Mouse (Mus musculus) gastrocnemius, adult 8-10 months (tissue): ENCODE results near the gene Fam131a. TPM values are rescaled to one million over a fixed set of nuclear protein-coding genes. Genes with fewer than 3 reads are reported as not detected.
"Not testable (repeated sequence)": the region's sequence is repeated elsewhere in the genome, so short reads cannot be mapped to it uniquely, and the experiment has no call there.

Experiments used
- DNase-seq, 2 experiments: peaks; one replicate each; pipeline ENCODE4 v3.0.0; 2022; ENCODE audit warnings: low spot score in 2 of 2
- total RNA-seq, 4 experiments: library from RNA; stranded (reverse); gene quantifications; 2 replicates each; pipeline ENCODE4 v1.2.4; 2022

The Fam131a gene
- total RNA-seq, result 10 to 100 TPM; 48.8 to 74.6 (median 59.1) TPM

DNA sequence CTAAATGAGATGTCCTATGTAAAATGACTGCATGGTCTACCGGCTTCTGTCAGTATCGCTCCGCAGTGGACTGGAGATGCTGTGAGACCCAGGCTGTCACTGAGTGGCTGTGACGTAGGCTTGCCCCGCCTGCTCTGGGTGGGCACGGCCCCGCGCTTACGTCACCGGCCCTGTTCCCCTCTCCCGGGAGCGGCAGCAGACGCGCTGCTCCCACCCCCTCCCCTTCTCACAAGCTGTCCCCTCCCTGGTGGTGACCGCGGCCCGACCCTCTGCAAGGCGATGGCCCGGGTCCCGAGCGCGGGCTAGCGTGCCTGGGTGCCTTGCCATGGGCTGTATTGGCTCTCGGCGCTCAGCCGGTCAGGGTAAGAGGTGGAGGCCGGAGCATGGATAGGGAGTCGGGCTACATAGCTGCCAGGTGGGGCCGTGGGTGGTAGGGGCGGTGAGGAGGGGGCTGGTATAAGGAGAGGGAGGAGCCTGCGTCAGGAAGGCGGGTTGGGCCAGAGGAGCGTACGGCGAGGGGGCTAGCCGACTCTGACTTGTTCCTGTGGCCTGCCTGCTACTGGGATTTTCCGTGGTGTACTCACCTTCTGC is at the start of gene Fam131a:
Gene Fam131a, plus strand, starts transcription at position 131 of the 591 bp plus-strand sequence.
- DNase-seq, result peak; percentile 76 to 79

DNA sequence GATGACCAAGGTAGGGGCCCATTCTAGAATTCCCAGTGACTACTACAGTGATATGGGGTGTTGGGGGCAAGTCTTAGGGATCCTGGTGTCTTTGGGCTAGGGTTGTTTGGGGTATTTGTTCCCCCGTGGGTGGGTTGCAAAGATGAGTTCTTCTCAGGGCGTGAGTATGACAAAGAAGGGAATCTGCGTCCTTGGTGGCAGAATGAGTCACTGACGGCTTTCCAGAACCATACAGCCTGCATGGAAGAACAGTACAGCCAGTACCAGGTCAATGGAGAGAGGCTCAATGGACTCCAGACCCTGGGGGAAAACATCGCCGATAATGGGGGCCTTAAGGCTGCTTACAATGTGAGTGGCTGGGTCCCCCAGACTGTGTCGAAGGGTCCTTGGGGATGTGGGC is 49.1 kb upstream of the Fam131a start:
- DNase-seq, result no peak

DNA sequence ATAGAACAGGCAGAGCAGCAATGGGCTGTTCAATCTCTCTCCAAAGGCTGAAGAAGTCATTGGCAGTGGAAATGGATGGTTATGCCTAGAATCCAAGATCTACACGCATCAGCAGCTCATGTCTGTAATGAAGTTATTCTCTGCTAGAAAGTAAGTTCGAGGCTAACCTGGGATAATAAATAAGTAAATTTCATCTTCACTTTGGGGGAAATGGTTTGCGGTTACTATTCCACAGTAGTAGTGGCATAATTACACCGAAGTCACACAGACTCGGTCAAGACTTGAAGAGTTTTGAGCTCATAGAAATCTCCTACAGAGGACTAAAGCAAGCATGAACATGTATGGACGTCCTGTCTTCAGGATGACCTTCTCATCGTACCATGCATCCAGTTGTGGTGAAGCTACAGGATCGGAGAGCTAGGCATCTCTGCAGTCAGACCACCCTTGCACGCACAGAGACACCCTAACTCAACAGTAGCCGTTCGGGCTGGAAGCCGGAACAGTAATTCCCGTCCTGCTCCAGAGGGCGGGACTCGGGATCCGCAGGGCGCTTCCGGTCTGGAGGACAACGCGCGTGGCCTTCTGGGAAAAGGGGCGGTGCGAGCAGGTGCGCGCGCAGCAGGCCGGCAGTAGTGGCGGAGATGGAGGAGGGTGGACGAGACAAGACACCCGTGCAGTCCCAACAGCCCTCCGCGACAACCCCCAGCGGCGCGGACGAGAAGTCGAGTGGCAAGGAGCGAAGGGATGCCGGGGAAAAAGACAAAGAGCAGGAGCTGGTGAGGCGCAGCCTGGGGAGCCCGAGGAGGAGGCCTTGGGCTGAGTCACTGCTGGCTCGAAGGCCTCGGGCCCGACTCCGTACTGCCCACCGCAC is 41.7 kb upstream of the Fam131a start, which contains the start of gene Psmd2:
Gene Psmd2, plus strand, starts transcription at position 577 of the 871 bp plus-strand sequence.
- DNase-seq, result peak; percentile 90 to 94

DNA sequence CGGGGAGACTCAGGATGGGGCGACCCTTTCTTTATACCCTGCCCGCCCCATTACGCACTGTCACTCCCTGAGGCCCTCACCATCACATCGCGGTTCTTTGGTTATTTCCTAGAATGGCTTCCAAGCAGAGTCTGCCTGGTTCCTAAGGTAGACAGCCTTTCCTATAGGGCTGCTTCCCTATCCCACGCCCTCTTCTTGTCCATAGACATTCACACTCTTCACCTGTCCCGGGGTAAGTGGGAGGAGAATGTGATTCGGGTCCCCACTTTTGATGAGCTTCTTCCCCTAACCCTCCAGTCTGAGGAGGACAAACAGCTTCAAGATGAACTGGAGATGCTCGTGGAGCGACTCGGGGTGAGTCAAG is 41.1 kb upstream of the Fam131a start:
- no peak for DNase-seq

DNA sequence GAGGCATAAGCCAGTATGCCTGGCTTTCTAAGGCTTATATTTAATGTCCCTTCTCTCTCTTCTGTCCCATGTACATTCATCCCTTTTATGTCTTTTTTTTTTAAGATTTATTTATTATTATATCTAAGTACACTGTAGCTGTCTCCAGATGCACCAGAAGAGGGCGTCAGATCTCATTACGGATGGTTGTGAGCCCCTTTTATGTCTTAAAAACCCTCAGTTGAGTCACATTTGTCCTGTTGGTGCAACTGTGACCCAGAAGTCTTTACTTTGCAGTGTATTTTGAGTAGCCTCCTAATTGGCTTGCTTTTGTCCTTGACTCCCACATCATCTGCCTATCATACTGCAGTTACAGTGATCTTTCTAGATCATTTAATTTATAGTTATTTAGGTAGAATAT is 39.7 kb upstream of the Fam131a start:
- DNase-seq, result no peak

DNA sequence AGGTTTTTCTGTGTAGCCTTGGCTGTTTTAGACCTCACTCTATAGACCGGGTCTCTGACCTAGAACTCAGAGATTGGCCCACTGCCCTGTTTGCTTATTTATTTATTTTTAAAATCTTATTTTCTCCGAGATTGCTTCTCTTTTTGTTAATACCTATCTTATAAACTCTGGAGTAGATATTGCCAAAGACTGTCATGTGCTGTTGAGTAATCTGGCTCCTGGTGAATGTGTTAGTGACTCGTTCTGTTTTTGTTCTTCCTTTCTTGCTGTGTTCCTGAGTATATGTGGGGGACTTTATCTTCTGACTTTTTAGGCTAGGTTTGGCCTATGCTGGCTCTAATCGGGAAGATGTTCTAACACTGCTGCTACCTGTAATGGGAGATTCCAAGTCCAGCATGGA is 35.4 kb upstream of the Fam131a start:
- no peak for DNase-seq

DNA sequence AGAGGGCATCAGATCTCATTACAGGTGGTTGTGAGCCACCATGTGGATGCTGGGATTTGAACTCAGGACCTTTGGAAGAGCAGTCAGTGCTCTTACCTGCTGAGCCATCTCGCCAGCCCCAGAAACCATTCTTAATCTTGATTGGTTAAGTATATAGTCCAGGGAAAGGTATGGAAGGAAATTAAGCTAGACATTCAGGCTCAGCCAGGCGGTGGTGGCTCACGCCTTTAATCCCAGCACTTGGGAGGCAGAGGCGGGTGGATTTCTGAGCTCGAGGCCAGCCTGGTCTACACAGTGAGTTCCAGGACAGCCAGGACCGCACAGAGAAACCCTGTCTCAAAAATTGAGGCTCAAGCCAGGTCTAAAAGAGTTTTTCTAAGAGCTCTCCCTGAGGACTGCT is 25.0 kb upstream of the Fam131a start, which contains the start of gene Eif4g1:
Gene Eif4g1, plus strand, starts transcription at position 301 of the 400 bp plus-strand sequence.
- DNase-seq, result not testable (repeated sequence)

DNA sequence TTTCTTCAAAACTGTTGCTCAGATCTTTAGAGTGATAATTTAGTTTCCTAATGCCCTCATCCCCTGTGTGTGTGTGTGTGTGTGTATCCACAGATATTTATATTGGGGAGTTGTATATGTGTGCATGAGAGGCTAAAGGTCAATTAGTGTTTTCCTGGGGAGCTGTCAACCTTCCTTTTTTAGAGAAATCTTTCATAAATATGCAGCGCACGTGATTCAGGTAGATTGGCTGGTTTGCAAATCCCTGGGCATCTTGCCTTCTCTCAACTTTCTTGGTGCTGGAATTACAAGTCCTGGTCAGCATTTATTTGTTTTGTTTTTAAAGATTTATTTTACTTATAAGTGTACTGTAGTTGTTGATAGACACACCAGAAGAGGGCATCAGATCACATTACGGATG is 22.8 kb upstream of the Fam131a start:
- DNase-seq, result no peak

DNA sequence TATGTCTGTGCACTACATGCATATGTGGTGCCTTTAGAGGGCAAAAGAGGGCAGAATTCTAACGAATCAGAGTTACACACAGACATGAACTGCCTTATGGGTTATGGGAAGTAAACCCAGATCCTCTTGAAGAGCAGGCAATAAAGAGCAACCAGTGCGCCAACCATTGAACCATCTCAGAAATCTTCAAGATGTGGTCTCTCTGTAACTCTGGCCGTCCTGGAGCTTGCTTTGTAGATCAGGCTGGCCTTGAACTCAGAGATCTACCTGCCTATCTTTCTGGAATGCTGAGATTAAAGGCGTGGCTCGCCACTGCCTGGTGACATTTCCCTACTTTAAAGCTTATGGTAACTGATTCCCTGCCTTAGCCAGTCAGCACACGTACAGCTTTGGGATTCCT is 21.2 kb upstream of the Fam131a start:
- no peak for DNase-seq

DNA sequence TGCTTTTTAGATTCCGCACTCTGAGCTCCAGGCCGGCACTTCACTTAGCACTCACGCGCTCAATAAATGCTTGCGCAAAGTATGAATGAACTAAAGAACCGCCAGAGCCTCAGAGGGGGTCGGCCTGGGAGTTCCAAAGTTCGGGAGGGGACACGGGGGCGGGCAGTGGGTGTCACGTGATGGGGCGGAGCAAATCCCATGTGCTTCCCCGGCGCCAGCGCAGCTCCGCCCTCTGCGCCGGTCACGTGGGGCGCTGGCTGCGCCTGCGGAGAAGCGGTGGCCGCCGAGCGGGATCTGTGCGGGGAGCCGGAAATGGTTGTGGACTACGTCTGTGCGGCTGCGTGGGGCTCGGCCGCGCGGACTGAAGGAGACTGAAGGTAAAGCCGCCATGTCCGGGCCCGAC is 20.5 kb upstream of the Fam131a start:
- peak; percentile 94 to 95 for DNase-seq

DNA sequence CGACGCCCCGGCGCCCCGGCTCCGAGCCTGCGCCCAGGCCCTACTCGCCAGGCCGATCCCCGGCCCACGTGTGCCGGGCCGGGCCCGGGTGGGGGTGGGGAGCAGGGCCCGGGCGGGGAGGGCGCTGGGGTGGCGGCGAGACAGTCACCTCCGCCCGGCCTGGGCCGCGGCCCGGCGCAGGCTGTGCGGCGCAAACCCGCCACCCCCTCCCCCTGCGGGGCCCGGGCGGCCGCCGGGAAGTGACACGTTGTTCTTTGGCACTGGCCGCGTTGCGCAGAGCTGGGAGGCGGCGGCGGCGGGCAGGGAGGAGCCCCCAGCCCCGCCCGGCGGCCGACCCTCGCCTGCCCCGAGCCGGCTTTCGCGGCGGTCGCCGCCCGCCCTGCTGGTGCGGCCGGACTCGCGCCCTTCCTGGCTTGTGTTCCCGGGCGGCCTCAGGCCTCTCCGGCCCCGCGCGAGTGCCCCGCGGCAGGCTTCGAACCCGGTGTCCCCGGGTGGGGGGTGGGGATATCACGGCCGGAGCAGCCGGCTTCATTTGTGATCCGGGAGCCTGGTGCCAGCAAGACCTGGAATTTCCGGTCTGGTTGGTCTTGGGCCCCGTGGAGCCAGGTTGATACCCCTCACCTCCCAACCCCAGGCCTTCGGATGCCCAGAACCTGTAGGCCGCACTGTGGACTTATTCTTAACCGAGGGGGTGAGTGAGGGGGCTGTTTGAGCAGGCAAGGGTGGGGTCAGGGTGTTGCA is 19.9 kb upstream of the Fam131a start:
- DNase-seq, result peak; percentile 50 to 63

DNA sequence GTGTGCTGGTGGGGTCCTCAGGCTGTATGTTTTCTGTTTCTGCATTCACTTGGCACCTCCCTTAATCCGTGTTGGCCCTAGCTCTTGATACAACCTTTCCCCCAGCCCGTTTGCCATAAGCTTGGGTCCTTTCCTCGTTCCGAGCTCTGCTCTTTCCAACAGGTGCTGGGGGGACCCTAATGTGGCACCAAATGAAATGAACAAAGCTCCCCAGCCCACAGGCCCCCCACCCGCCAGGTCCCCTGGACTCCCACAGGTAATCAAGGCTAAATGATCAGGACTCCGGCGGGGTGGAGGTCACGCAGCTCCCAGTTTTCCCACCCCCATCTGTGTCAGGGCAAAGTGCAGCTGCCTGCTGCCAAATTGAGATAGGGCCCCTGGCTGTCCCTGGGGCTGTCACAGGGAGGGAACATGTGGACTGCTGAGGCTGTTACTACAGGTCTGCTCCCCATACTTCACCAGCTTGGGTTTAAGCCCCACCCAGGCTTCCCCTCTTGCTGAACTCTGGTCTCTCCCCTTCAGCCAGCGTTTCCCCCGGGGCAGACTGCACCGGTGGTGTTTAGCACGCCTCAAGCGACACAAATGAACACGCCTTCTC is 19.2 kb upstream of the Fam131a start:
- no peak for DNase-seq

DNA sequence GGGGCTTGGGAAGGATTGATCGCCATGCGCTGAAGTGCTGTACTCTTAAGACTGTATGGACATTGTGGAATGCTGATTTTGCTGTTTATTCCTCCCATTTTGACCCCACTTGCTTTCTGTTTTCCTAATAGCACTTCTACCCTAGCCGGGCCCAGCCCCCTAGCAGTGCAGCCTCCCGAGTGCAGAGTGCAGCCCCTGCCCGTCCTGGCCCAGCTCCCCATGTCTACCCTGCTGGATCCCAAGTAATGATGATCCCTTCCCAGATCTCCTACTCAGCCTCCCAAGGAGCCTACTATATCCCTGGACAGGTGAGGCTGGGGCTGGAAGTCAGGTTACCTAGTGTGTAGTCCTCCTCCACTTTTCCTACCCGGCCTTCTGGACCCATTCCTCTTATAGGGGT is 17.8 kb upstream of the Fam131a start:
- DNase-seq, result no peak

DNA sequence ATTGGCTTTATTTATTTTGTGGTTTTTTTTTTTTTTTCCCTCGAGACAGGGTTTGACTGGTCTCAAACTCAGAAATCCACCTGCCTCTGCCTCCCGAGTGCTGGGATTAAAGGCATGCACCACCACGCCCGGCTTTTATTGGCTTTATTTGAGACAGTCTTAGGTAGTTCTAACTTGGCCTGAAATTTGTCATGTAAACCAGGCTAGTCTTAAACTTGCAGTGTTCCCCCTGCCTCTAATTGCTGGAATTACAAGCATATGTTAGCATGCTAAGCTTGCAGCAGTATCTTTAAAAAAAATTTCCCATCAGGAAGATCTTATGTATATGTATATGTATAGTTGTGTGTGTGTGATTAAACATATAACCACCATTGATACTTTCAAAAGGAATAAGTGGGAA is 16.3 kb upstream of the Fam131a start:
- DNase-seq, result no peak

DNA sequence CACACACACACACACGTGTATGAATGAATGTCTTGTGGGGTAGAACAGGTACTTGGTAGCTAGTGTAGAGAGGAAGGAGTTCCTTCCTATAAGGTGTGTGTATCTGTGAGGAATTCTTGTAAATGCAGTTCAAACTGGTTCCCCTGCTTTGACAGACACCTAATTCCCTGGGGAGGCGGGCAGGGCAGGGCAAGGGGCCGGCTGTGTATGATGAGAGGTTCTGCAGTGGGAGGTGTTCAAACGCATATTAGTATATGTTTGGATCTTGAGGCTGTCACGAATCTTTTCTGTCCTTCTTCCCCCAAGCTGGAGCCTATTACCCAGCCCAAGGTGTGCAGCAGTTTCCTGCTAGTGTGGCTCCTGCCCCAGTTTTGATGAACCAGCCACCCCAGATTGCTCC is 15.7 kb upstream of the Fam131a start:
- DNase-seq, result no peak

DNA sequence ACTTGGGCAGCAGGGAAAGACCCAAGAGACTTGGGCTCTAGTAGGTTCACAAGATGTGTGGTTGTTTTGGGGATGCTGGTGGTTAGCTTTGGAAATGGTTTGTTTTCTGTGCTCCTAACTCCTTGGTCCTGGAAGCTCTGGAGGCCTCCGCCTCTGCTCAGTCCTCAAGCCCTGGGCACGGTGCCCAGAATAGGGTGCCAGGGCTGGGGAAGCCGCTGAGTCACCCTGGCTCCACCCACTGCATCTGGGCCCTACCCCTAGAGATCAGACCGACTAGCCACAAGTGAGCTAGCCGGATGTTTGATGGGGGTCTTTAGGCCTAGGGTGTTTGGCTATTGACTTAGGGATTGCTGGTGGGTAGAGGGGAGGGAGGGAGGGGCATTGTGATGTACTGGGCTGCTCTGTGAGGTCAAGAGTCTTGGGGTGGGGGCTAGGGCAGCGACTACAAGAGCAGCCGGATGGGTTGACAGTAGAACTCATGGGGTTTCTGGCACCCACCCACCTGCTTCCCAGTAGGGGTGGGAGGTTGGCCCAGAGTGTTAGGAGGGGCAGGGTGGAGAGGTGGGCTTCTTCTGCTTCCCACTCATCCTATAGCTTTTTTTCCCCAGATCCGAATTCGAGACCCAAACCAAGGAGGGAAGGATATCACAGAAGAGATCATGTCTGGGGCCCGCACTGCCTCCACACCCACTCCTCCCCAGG is 14.9 kb upstream of the Fam131a start:
- DNase-seq, result peak; percentile 87 to 93

DNA sequence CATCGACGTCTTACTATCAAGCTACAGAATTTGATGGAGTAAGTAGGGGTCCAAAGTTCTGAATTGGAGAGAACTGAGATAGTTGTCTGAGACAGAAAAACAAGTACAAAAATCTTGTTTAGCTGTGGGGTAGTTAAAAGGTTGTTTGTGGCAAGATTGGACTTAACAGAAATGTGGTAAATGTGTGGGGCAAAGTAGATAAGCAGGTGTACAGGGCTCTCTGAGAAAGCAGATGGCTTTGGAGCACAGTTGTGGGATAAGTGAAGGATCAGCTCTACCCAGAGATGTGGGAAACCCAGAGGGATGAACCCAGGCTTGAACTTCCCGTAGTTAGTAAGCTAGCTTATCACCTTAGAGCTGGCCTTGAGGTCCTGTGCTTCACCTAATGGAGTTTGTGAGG is 2.3 kb upstream of the Fam131a start:
- DNase-seq, result no peak

DNA sequence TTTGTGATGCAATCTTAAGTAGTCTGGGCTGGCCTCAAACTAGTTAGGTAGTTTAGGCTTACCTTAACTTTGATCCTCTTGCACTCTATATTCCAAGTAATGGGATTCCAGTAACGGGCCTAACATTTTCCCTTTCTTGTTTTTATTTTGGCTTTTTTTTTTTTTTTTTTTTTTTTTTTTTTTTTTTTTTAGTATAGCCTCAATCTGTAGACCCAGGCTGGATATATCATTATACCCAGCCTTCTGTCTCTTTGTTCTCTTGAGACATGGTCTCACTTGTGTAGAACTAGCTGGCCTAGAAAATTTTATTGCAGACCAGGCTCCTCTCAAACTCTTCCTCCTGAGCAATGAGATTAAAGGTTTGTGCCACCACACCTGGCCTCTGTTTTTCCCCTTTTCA is 1.4 kb upstream of the Fam131a start:
- no peak for DNase-seq

DNA sequence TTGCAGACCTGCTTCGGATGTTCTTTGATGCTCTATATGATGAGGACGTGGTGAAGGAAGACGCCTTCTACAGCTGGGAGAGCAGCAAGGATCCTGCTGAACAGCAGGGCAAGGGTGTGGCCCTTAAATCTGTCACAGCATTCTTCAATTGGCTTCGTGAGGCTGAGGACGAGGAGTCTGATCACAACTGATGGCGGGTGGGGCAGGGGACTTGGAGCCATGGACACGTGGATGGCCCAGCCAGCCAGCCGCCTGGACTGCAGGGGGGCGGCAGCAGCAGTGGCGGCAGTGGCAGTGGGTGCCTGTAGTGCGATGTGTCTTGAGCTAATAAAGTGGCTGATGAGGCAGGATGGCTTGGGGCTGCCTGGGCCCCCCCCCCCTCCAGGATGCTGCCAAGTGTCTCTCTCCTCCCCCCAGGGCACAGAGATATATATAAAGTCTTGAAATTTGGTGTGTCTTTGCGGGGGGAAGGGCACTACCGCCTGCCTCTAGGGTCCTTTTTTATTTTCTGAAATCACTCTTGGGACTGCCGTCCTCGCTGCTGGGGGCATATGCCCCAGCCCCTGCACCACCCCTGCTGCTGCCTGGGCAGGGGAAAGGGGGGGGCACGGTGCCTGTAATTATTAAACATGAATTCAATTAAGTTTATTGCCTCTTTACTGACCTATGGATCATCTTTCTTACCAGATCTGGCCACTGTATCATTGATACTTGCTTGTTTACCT is 638 bp upstream of the Fam131a start:
- no peak for DNase-seq

DNA sequence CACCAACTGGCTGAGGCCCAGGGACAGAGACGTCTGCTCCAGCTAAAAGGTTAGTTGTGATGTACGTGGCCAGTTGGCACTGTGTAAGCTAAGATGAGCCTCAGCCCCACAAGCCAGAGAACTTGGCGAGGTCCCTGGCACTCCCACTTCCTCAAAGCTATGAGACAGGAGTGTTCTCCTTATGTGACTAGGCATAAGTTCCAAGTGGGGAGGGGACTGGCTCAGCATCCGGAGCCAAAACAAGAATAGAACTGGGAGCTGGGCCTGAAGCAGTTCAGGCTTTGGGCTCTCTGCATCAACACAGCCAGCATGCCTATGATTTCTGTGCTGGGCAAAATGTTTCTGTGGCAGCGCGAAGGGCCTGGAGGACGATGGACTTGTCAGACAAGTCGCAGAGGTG is 1.7 kb downstream of the Fam131a start:
- peak; percentile 76 to 81 for DNase-seq
